Mouse (Mus musculus): ENCODE data around the gene Adi1. TPM values are rescaled to one million over a fixed set of nuclear protein-coding genes. Genes with fewer than 3 reads are reported as not detected.

Gene Adi1
- polyA plus RNA-seq, 1 experiment from 2014 or later = 55.4 TPM

DNA sequence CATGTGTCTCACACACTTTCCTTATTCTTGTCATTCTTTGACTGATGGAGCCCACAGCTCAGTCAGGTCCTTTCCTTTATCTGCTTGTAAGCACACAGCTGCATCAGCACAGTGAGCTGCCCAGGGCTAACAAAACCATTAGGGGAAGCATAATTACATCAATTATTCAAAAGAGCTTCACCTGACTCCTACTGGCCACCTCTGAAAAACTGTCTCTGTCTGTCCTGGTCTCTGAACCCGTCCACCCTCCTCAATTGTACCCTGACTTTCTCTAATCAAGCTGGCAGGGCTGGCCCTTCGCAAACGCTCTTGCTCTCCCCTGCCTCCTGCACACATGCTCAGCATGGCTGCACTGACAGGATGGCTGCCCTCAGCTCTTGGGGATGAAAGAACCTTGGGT lies 49.3 kb downstream of the Adi1 start:
- Histone ChIP-seq H3K4me3 (no peak overlapping the region), H3K27me3 (replicated peaks) (no peaks in the 10 kb centered on the region), H3K27ac (no peak overlapping the region), H3K4me1 (no peaks in the 10 kb centered on the region), H3K9me3 (replicated peaks) (no peaks in the 10 kb centered on the region), H3K4me2 (no peak overlapping the region), H3K36me3 (peaks cover 78% of the 10 kb centered on the region), H3K9ac (no peak overlapping the region)
- WGBS (ENCODE audit: insufficient replicate concordance) = 84% methylated on average over 3 of the region's 3 CpGs
- ATAC-seq = no peak

DNA sequence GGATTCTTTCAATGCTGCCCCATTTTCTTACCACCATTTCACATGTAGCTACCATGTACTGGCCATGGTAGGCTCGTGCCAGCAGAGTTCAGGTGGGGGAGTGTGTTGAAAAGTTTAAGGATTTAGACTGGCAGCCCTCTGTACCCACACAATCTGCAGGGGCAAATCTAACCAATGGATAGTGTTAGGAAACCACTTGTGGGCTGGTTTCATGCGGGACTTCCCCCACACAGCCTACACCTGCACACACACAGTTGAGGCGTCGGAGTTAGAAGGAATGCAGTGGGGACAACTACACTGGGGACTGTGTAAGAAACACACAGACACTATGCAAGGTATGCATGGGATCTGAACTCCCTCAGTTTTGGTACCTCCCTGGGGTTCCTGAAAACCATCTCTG lies 51.2 kb downstream of the Adi1 start:
- Histone ChIP-seq H3K9me3 (replicated peaks) (no peaks in the 10 kb centered on the region), H3K9ac (no peak overlapping the region), H3K4me1 (no peaks in the 10 kb centered on the region), H3K27ac (no peak overlapping the region), H3K4me3 (no peak overlapping the region), H3K27me3 (replicated peaks) (no peaks in the 10 kb centered on the region), H3K4me2 (no peak overlapping the region), H3K36me3 (peaks cover 77% of the 10 kb centered on the region)
- 80% methylated on average over 4 of the region's 4 CpGs for WGBS (ENCODE audit: insufficient replicate concordance)
- no peak for ATAC-seq

DNA sequence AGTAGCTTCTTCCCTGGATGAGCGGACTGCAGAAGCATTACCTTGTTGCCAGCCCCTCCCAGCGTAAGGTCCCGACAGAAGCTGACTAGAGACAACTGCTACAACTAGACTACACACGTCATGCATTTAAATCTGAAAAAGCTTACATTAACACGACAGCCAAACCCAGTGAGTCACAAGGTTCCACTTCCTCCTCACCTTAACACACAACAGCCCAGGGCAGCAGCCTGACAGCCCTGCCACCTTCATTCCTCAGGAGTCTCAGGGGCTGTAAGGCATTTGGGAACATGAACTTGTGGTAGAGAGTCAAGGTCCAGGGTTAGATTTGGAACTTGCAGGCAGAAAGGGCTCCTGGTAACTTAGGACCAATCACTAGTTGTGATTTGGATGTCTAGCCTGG lies 52.0 kb downstream of the Adi1 start:
- H3K4me2 ChIP-seq = no peak overlapping the region
- H3K9ac ChIP-seq = no peak overlapping the region
- H3K27ac ChIP-seq = no peak overlapping the region
- 79% methylated on average over 5 of the region's 5 CpGs for WGBS (ENCODE audit: insufficient replicate concordance)
- H3K4me3 ChIP-seq = no peak overlapping the region
- ATAC-seq = no peak
- H3K36me3 ChIP-seq = peaks cover 77% of the 10 kb centered on the region
- no peaks in the 10 kb centered on the region for H3K27me3 ChIP-seq (replicated peaks)
- no peaks in the 10 kb centered on the region for H3K9me3 ChIP-seq (replicated peaks)
- H3K4me1 ChIP-seq = no peaks in the 10 kb centered on the region

Small RNA genes within 50 kb of the gene (microRNA-seq; reads per million reads assigned to microRNA genes)
- not detected for gene Mir6937

Other genes with a start within 250 kb of the Adi1 start
- not detected in 2 replicates for gene Dcdc2c, start 122.8 kb upstream of the Adi1 start, polyA plus RNA-seq (2016; fragmentation: Nextera tagmentation; extraction: Ambion mirVana)
- not detected in 2 replicates for gene Allc, start 92.7 kb upstream of the Adi1 start, polyA plus RNA-seq (2016; fragmentation: Nextera tagmentation; extraction: Ambion mirVana)
- 17.3 and 18.0 TPM in 2 replicates for gene Colec11, start 51.9 kb upstream of the Adi1 start, polyA plus RNA-seq (2016; fragmentation: Nextera tagmentation; extraction: Ambion mirVana)
- 751 and 752 TPM in 2 replicates for gene Rps7, start 39.3 kb upstream of the Adi1 start, polyA plus RNA-seq (2016; fragmentation: Nextera tagmentation; extraction: Ambion mirVana)
- gene Rnaseh1, start 25.6 kb upstream of the Adi1 start, polyA plus RNA-seq (2016; fragmentation: Nextera tagmentation; extraction: Ambion mirVana) = 17.9 and 19.2 TPM in 2 replicates
- 28.5 and 30.5 TPM in 2 replicates for gene Trappc12, start 75.2 kb downstream of the Adi1 start, polyA plus RNA-seq (2016; fragmentation: Nextera tagmentation; extraction: Ambion mirVana)
- gene Eipr1, start 76.6 kb downstream of the Adi1 start, polyA plus RNA-seq (2016; fragmentation: Nextera tagmentation; extraction: Ambion mirVana) = 34.7 and 36.0 TPM in 2 replicates

Data from liver, embryonic 12.5 days (tissue).